Mouse (Mus musculus) lung, embryonic 16.5 days (tissue): ENCODE measurements around the gene Tenm4. TPM values are rescaled to one million over a fixed set of nuclear protein-coding genes. Genes with fewer than 3 reads are reported as not detected.

Experiments used
- ATAC-seq: fragments of 200-750 bp; cut with Nextera tagmentation; 2 replicates; pipeline ENCODE4 v1.8.0; 2017; ENCODE audit warnings: low read depth, mild to moderate bottlenecking, moderate library complexity
- H3K27ac ChIP-seq: fragments of 300-500 bp; sonication (generic); 2 replicates; pipeline ENCODE4 v1.5.1; 2014; ENCODE audit warnings: mild to moderate bottlenecking, control low read depth, low read length
- H3K27me3 ChIP-seq: fragments of 300-500 bp; sonication (generic); 2 replicates; pipeline ENCODE4 v1.6.1; 2014; ENCODE audit warnings: low read depth, low read length, mixed read lengths; ENCODE audit not compliant: control insufficient read depth, insufficient read depth
- H3K36me3 ChIP-seq: fragments of 300-500 bp; sonication (generic); 2 replicates; pipeline ENCODE4 v1.6.1; 2014; ENCODE audit warnings: low read length; ENCODE audit not compliant: control insufficient read depth, insufficient read depth
- H3K4me1 ChIP-seq: fragments of 300-500 bp; sonication (generic); replicated peaks from 2 replicates; pipeline ENCODE4 v1.6.1; 2014; ENCODE audit warnings: low read length, mixed read lengths; ENCODE audit not compliant: control insufficient read depth, insufficient read depth
- H3K4me2 ChIP-seq: fragments of 300-500 bp; sonication (generic); 2 replicates; pipeline ENCODE4 v1.6.1; 2014; ENCODE audit warnings: low read depth, low read length, control low read depth
- H3K4me3 ChIP-seq: fragments of 300-500 bp; sonication (generic); 2 replicates; pipeline ENCODE4 v1.5.1; 2014; ENCODE audit warnings: mild to moderate bottlenecking, low read length, control low read depth
- H3K9ac ChIP-seq: fragments of 300-500 bp; sonication (generic); 2 replicates; pipeline ENCODE4 v1.6.1; 2014; ENCODE audit warnings: low read length, control low read depth
- H3K9me3 ChIP-seq: fragments of 300-500 bp; sonication (generic); 2 replicates; pipeline ENCODE4 v1.6.1; 2016; ENCODE audit warnings: low read length; ENCODE audit not compliant: control insufficient read depth
- WGBS: fragments of 180-500 bp; shearing (Covaris S2); extraction: QIAGEN DNeasy Blood & Tissue Kit; methylation state at CpG from one replicate; pipeline ENCODE4 v1.1.7; 2014; 5-methylcytosine and 5-hydroxymethylcytosine counted together
- polyA plus RNA-seq: library from polyadenylated mRNA; unstranded; fragments of >200 nt; fragmentation: Nextera tagmentation; extraction: Ambion mirVana; gene quantifications from 2 replicates; pipeline ENCODE4 v1.2.1, GENCODE M21; 2015

The Tenm4 gene
- polyA plus RNA-seq, 1 experiment from 2014 or later, result 18.5 TPM

DNA sequence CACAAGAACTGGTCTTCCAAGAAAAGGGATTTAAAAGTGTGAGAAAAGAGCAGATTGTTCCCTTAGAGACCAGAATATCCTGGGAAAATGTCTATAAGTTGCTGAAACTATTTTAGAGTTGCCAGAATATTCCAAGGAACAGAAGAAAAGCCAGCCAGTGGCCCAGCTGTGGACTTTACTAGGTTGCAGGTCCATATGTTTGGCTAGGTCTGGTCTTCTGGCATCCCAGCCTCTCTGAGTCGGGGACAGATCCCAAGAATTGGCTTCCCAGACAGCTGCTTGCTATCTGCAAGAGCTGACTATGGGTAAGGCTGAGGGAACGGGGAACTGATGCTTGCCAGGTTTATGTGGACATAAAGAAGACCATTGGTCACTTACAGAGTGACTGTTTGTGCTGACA, 352.6 kb downstream of the Tenm4 start:
- H3K27ac ChIP-seq, result peak overlapping the region; percentile 26
- peak; percentile 83 for ATAC-seq
- H3K9me3 ChIP-seq, result no peaks in the 10 kb centered on the region
- H3K27me3 ChIP-seq, result no peaks in the 10 kb centered on the region
- no peak overlapping the region for H3K4me2 ChIP-seq
- H3K36me3 ChIP-seq, result no peaks in the 10 kb centered on the region
- peaks cover 10% of the 10 kb centered on the region; the same call in 1 of the 2 replicates for H3K4me1 ChIP-seq
- H3K4me3 ChIP-seq, result no peak overlapping the region
- no peak overlapping the region for H3K9ac ChIP-seq
- whole genome bisulfite sequencing, result 45% methylated on average over 2 of the region's 2 CpGs

DNA sequence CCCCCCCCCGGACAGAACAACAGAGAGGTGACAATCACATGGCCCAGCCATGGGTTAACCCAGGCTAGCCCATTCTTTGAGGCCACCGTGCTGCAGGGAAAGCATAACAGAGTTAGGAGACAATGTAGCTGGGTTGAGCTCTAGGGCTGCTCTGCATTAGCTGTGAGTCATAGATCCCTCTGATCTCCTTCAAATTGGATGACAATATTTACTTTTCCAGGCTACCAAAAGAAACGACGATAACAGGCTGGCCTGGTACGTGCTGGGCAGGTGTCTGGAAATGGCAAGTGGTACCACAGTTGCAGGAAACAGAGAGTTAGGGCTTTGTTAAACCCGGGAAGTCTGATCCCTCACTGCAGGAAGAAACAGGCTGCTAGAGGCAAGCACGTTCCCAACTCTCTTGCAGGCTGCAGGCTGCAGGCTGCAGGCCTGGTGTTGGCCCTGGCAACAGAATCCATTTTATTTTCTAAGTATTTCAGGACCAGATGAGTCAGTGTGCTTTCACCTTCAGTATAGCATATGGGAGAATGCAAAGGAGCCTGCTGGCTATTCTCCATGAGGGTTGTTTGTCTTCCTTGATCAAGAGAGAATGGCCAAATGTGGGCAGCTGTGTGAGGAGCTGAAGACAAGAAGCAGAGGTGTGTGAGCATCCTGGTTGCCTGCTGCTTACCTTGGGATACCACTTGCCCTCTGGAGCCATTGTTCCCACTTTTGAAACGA, 353.6 kb downstream of the Tenm4 start:
- Histone ChIP-seq H3K9ac (no peak overlapping the region), H3K36me3 (no peaks in the 10 kb centered on the region), H3K9me3 (no peaks in the 10 kb centered on the region), H3K27me3 (no peaks in the 10 kb centered on the region), H3K27ac (peak overlapping the region; percentile 42), H3K4me1 (peaks cover 10% of the 10 kb centered on the region; the same call in 1 of the 2 replicates), H3K4me3 (no peak overlapping the region), H3K4me2 (no peak overlapping the region)
- ATAC-seq, result peak; percentile 51
- WGBS, result 46% methylated on average over 8 of the region's 8 CpGs

DNA sequence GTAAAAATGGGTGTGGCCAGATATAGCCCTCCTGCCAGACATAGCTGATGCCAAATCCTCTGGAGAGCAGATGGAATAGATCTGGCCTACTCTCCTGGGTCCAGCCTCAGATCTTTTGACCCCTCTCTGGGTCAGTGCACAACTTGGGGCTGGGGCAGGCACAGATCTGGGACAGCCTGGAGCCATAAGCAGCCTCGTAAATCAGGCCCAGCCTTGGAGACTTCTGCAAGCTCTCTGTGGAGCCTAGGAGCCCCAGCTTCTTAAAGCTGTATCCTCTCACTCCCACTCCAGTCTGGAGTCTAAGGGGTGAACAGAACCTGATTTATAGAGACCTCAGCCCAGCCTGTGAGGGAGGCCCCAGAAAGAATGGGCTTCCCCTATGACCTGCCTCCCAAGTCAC, 354.3 kb downstream of the Tenm4 start:
- Histone ChIP-seq H3K27ac (no peak overlapping the region), H3K36me3 (no peaks in the 10 kb centered on the region), H3K4me1 (peaks cover 10% of the 10 kb centered on the region; the same call in 1 of the 2 replicates), H3K9me3 (no peaks in the 10 kb centered on the region), H3K9ac (no peak overlapping the region), H3K4me2 (no peak overlapping the region), H3K27me3 (no peaks in the 10 kb centered on the region), H3K4me3 (no peak overlapping the region)
- ATAC-seq, result no peak
- WGBS, result 67% methylated on average over 1 of the region's 1 CpGs

DNA sequence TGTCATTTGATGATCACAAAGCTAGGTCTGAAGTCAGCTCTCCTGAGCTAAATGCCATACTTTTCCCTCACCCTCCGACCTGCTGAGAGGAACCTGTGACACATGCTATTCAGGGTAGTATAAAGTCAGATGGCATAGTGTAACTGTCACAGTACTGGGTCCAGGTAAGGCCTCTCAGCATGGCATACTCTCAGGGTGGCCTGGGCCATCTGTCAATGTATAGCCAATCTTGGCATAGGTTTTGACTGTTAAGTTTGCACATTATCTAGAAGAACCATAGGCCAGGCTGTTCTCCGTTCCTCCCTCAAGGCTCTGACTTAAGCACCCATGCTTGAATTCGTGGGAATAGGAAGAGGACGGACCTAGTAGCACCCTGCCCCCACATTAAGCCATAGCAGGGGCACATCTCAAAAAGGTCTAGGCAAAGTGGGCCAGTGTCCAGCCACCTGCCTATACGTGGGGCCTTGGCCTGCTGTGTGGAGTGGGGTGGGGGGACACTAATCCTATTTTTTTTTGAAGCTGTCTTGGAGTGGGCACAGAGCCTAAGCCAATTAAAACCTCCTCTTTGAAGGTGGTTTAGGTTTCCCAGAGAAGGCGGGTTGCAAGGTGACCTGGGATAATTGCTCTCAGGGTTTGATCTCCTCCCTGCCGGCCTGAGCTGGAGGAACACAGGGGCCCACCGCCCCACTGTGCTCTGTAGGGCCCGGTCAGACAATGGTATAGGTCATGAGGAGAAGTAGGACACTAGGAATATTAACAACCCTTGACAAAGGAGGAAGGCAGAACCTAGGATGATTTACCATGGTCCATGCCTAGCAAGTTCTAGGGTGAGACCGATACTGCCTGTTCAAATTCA, 359.8 kb downstream of the Tenm4 start:
- ATAC-seq, result no peak
- Histone ChIP-seq H3K4me3 (no peak overlapping the region), H3K27me3 (no peaks in the 10 kb centered on the region), H3K4me1 (no peaks in the 10 kb centered on the region), H3K36me3 (no peaks in the 10 kb centered on the region), H3K9ac (no peak overlapping the region), H3K9me3 (no peaks in the 10 kb centered on the region), H3K4me2 (no peak overlapping the region), H3K27ac (no peak overlapping the region)
- 76% methylated on average over 10 of the region's 10 CpGs for WGBS

DNA sequence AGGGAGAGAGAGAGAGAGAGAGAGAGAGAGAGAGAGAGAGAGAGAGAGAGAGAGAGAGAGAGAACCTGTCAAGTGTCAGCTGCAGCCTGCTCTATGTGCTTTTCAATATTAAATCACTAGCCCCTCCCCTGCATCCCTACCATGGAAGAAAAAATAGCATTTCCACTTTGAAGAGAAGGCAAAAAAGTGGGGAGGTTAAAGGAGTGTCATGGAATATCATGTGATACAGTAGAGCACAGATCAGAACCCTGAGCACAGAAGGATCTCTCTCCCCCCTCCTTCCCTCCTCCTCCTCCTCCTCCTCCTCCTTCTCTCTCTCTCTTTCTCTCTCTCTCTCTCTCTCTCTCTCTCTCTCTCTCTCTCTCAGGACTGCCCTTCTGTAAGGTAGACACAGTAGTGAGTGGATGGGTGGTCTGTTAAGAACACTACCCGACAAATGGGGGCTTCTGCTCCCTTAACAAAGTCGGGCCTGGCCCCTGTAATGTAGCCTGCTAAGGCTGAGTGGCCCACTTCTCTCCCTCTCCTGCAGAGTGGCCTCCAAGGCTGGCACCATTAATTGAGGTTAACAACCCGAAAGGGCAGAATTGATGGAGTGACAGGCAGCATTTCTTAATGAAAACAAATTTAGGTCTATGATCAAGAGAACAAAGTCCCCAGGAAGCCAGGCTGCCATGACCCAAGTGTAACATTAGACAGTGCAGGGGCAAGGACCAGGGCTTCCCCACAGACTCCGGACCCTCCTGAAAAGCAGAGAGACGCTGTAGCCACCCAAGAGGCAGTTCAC, 361.1 kb downstream of the Tenm4 start:
- Histone ChIP-seq H3K27me3 (no peaks in the 10 kb centered on the region), H3K27ac (no peak overlapping the region), H3K36me3 (no peaks in the 10 kb centered on the region), H3K4me1 (no peaks in the 10 kb centered on the region), H3K9me3 (no peaks in the 10 kb centered on the region), H3K4me3 (no peak overlapping the region), H3K4me2 (no peak overlapping the region), H3K9ac (no peak overlapping the region)
- 32% methylated on average over 5 of the region's 5 CpGs for WGBS
- ATAC-seq, result no peak

DNA sequence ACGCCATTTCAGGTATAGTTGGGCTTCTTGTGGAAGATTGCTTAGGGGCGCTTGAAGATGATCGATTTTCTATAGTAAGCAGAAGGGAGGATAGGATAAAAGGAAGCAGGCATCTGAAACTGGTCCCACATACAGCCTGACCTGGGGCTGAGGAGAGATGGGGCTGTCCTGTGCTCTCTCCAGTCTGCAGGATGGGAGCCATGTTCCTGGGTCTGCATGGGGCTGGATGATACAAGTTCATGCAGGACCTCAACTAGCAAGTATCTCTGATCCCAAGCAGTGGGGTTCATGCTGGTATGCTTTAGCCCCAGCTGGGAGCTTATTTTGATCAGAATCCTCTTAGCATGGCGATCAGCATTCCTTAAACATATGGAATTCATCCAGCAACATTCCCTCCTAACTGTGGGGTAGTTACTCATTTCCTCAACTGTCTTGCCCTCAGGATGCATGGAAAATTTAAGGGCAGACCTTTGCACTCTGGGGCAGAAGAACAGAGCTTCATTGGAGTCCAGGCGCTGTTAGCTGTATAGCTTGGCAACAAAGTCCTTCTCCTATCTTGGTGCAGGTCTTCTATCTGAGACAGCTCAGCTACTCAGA, 361.9 kb downstream of the Tenm4 start:
- ATAC-seq, result no peak
- H3K36me3 ChIP-seq, result no peaks in the 10 kb centered on the region

DNA sequence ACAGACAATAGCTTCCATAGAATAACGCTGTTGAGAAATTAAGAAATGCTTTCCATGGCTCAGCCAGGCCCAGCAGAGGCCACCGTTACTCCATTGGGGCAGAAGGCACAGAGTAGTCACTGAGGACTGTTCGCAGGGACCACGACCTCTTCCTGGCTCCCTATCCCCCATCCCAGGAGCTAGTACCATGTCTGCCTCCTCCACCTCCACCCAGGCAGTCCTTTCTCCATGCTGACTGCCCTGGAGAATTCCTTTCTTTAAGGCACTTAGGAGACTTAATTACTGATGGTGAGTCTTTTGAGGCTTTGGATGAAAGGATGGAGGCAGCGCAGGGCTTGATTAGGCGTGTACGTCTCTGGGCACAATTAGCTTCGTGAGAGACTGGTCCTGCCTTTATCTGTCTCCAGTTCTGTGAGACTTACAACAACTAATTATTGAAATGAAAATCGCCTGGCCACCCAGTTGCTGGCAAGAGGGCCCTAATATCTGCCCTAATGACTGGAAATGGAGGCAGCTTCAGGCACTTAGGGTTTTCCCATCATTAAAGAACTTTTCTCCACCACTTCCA, 365.4 kb downstream of the Tenm4 start:
- H3K27ac ChIP-seq, result no peak overlapping the region
- H3K36me3 ChIP-seq, result no peaks in the 10 kb centered on the region
- no peak overlapping the region for H3K4me2 ChIP-seq
- WGBS, result 82% methylated on average over 9 of the region's 9 CpGs
- no peaks in the 10 kb centered on the region for H3K9me3 ChIP-seq
- no peak overlapping the region for H3K4me3 ChIP-seq
- H3K27me3 ChIP-seq, result no peaks in the 10 kb centered on the region
- peaks cover 6% of the 10 kb centered on the region for H3K4me1 ChIP-seq
- no peak for ATAC-seq
- H3K9ac ChIP-seq, result no peak overlapping the region

More for the DNA sequence above, 361.9 kb downstream of the Tenm4 start:
- Histone ChIP-seq H3K9ac (no peak overlapping the region), H3K9me3 (no peaks in the 10 kb centered on the region), H3K4me2 (no peak overlapping the region), H3K4me3 (no peak overlapping the region), H3K27me3 (no peaks in the 10 kb centered on the region), H3K27ac (no peak overlapping the region), H3K4me1 (no peaks in the 10 kb centered on the region)
- WGBS, result 70% methylated on average over 5 of the region's 5 CpGs

DNA sequence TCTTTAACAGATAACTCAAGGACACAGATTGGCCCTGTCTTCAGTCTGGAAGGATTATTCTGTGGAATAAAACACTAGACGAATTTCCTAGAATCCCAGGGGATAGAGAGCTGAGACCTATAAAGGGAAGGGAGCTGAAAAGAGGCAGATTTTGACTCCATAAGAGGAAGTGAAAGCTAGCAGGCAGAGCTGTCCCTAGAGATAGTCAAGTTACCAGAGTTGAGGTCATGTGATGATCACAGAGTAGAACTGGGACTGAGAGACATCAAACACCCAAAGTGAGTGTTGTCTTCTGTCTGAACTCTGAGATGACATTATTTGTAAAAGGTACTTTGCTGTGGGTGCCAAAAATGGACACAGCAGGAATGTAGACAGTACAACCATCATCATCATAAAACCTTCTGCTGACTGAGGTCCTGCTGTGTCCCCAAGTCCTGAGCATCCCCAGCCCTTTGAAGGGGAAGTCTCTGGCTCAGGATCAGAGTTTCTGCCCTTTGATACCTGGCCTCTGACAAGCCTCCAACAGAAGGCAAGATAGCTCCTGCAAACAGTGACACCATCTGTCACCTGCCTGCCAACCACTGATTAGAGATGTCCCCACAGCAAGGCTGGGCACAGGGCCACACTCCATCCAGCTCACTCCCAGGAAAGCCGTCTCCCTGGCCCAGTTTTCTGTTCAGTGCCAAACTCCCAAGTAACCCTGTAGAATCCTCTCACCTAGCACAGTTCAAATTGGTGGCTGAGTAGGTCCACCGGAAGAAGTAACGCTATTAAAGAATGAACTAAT, 368.4 kb downstream of the Tenm4 start:
- Histone ChIP-seq H3K9me3 (no peaks in the 10 kb centered on the region), H3K27me3 (no peaks in the 10 kb centered on the region), H3K36me3 (no peaks in the 10 kb centered on the region), H3K9ac (no peak overlapping the region), H3K4me1 (peaks cover 6% of the 10 kb centered on the region), H3K4me3 (no peak overlapping the region), H3K27ac (no peak overlapping the region), H3K4me2 (no peak overlapping the region)
- no peak for ATAC-seq
- WGBS, result 72% methylated on average over 4 of the region's 4 CpGs
